Mouse (Mus musculus): ENCODE results near the gene Rgl2. TPM values are rescaled to one million over a fixed set of nuclear protein-coding genes. Genes with fewer than 3 reads are reported as not detected.

The Rgl2 gene
- polyA plus RNA-seq, 1 experiment, result 16.4 TPM

DNA sequence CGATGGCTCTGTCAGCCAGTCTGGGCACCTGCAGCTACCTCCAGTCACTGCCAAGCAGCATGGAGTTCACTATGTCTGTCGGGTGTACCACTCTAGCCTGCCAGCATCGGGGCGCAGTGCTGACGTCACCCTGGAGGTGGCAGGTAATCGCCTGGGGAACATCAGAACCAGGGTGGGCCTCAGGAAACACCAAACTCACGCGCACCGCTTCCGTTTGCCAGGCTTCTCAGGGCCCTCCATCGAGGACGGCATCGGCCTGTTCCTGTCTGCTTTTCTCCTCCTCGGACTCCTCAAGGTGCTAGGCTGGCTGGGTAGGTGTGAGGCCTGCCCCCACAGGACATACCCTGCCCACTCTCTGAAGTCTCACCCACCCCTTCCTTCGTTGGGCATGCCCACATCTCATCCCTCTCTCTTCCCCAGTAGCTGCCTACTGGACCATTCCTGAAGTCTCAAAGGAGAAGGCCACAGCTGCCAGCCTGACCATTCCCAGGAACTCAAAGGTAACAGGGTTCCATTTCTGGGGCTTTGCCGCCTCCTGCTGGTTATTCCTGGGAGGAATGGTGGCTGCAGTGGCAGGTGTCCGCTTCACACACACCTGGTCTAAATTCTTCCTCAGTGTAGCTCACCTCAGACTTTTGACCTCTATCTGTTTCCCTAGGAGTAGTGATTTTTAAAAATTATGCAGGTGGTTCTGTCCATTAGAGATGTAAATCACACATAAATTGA is 3.0 kb upstream of the Rgl2 start:
- H3K4me3 ChIP-seq (ENCODE audit: insufficient read depth, low read depth, low read length), result no peak overlapping the region
- H3K27ac ChIP-seq (replicated peaks; ENCODE audit: low read depth, low read length), result no peak overlapping the region
- H3K4me1 ChIP-seq (ENCODE audit: control insufficient read depth, insufficient read depth, insufficient read length, low read length), result no peaks in the 10 kb centered on the region; the same call in 1 of the 2 replicates

GRCm38 (mm10) chr17:33928251-33928947 is 944 bp upstream of the Rgl2 start:
- H3K27ac ChIP-seq (replicated peaks; ENCODE audit: low read depth, low read length), result no peak overlapping the region
- peaks cover 3% of the 10 kb centered on the region; the same call in 1 of the 2 replicates for H3K4me1 ChIP-seq (ENCODE audit: control insufficient read depth, insufficient read depth, insufficient read length, low read length)
- H3K4me3 ChIP-seq (ENCODE audit: insufficient read depth, low read depth, low read length), result peak overlapping the region; percentile 90

- H3K27ac ChIP-seq (replicated peaks; ENCODE audit: low read depth, low read length), result peak overlapping the region; percentile 89
- peaks cover 3% of the 10 kb centered on the region; the same call in 1 of the 2 replicates for H3K4me1 ChIP-seq (ENCODE audit: control insufficient read depth, insufficient read depth, insufficient read length, low read length)
- H3K4me3 ChIP-seq (ENCODE audit: insufficient read depth, low read depth, low read length), result peak overlapping the region; percentile 90
These were observed 1.2 kb downstream of the Rgl2 start for GRCm38 (mm10) chr17:33930280-33931158.

DNA sequence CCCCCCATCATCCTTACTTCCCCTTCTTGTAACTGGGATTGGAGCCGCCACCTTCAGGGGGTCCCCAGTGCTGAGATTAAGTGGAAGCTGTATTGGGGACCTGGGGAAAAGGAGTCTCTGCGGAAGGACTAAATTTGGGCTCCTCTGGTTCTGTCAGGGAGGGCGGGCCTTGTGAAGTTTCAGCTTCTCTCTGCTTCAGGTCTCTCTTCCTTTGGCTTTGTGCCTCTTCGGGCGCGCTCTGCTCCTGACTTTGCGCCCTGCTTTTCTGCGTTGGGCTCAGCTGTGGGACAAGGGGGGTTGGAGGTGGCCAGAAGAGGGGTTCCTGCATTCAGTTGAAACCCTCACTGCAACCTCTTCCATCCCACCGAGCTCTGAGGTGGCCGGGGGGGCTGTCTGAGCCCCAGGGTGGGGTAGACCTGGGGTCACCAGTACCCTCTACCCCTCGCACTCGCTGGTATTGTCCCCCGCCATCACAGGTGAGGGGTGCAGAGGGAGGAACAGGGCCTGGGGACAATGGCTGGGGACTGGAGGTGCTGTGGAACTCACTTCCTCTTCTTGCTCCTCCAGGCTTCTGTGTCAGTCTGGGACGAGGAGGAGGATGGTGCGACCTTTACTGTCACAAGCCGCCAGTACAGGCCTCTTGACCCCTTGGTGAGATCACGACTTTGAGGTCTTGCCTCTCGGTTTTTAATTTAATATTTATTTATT is 2.0 kb downstream of the Rgl2 start:
- Histone ChIP-seq H3K27ac (replicated peaks; ENCODE audit: low read depth, low read length) (peak overlapping the region; percentile 36), H3K4me3 (ENCODE audit: insufficient read depth, low read depth, low read length) (peak overlapping the region; percentile 90), H3K4me1 (ENCODE audit: control insufficient read depth, insufficient read depth, insufficient read length, low read length) (peaks cover 3% of the 10 kb centered on the region; the same call in 1 of the 2 replicates)

GRCm38 (mm10) chr17:33931947-33932346 is 2.6 kb downstream of the Rgl2 start:
- H3K4me3 ChIP-seq (ENCODE audit: insufficient read depth, low read depth, low read length), result 0 out of 2 replicates have a peak overlapping the region, but pooled peaks have one; percentile 3
- H3K27ac ChIP-seq (replicated peaks; ENCODE audit: low read depth, low read length), result peak overlapping the region; percentile 62; the same call in 1 of the 2 replicates
- peaks cover 3% of the 10 kb centered on the region; the same call in 1 of the 2 replicates for H3K4me1 ChIP-seq (ENCODE audit: control insufficient read depth, insufficient read depth, insufficient read length, low read length)

DNA sequence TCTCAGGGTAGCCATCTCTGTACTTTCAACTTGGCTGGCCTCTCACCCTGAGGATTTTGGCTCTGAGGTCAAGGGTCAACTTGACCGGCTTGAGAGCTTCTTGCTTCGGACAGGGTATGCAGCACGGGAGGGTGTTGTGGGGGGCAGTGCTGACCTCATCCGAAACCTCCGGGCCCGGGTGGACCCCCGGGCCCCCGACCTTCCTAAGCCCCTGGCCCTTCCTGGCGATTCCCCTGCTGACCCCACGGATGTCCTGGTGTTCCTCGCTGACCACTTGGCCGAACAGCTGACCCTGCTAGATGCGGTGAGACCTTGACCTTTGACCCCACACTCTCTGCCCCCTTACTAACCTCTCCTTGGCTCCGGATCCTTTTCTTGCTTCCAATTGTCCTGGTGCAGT is 3.1 kb downstream of the Rgl2 start:
- H3K27ac ChIP-seq (replicated peaks; ENCODE audit: low read depth, low read length), result peak overlapping the region; percentile 62
- H3K4me3 ChIP-seq (ENCODE audit: insufficient read depth, low read depth, low read length), result 0 out of 2 replicates have a peak overlapping the region, but pooled peaks have one; percentile 11
- H3K4me1 ChIP-seq (ENCODE audit: control insufficient read depth, insufficient read depth, insufficient read length, low read length), result peaks cover 3% of the 10 kb centered on the region; the same call in 1 of the 2 replicates

- Histone ChIP-seq H3K27ac (replicated peaks; ENCODE audit: low read depth, low read length) (peak overlapping the region; percentile 62), H3K4me3 (ENCODE audit: insufficient read depth, low read depth, low read length) (peak overlapping the region; percentile 31), H3K4me1 (ENCODE audit: control insufficient read depth, insufficient read depth, insufficient read length, low read length) (peaks cover 3% of the 10 kb centered on the region; the same call in 1 of the 2 replicates)
These were observed 3.6 kb downstream of the Rgl2 start for GRCm38 (mm10) chr17:33932970-33933369.

DNA sequence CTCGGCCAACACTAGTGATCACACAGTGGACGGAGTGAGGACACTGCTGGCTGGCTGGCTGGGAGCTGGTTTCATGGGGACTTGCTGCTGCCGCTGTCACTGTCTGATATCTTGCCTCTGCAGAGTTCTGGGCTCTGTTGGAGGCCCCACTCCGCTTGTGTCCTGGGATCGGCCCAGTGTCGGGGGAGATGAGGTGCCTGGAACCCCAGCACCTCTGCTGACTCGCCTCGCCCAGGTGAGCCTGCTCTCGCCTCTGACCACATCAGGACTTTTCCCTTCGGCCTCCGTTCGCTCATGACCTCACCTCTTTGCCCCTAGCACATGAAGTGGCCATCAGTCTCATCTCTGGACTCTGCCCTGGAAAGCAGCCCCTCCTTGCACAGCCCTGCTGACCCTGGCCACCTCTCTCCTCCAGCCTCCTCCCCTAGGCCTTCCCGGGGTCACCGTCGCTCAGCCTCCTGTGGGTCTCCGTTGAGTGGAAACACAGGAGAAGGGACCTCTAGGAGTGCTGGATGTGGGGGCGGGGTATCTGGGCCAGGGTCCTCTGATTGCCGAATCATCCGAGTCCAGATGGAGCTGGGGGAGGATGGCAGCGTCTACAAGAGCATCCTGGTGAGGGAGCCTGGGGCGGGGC is 6.2 kb downstream of the Rgl2 start:
- H3K4me1 ChIP-seq (ENCODE audit: control insufficient read depth, insufficient read depth, insufficient read length, low read length), result peaks cover 8% of the 10 kb centered on the region; the same call in 1 of the 2 replicates
- H3K4me3 ChIP-seq (ENCODE audit: insufficient read depth, low read depth, low read length), result no peak overlapping the region
- H3K27ac ChIP-seq (replicated peaks; ENCODE audit: low read depth, low read length), result no peak overlapping the region

GRCm38 (mm10) chr17:33936993-33937392 is 7.7 kb downstream of the Rgl2 start:
- Histone ChIP-seq H3K4me1 (ENCODE audit: control insufficient read depth, insufficient read depth, insufficient read length, low read length) (peaks cover 11% of the 10 kb centered on the region), H3K4me3 (ENCODE audit: insufficient read depth, low read depth, low read length) (no peak overlapping the region), H3K27ac (replicated peaks; ENCODE audit: low read depth, low read length) (no peak overlapping the region)

DNA sequence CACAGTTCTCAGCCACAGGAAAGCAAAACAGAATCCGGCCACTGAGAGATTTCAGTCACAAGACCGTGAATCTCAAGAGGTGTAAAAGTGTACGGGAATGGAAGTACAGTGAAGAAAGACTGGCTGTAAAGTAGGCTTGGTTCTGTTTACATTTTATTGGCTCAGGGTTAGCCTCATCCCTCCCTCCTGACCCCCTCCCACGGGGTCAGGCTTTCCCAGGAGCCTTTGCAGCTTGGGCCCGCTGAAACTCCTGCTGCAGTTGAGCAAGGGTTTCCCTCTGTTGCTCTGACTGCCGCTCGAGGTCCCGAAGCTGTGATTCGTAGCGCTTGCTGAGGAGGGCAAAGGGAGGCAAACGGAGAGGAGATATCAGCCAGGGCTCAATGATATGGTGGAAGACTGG is 9.4 kb downstream of the Rgl2 start:
- Histone ChIP-seq H3K4me1 (ENCODE audit: control insufficient read depth, insufficient read depth, insufficient read length, low read length) (peaks cover 7% of the 10 kb centered on the region), H3K27ac (replicated peaks; ENCODE audit: low read depth, low read length) (no peak overlapping the region), H3K4me3 (ENCODE audit: insufficient read depth, low read depth, low read length) (peak overlapping the region; percentile 97; the same call in 1 of the 2 replicates)

DNA sequence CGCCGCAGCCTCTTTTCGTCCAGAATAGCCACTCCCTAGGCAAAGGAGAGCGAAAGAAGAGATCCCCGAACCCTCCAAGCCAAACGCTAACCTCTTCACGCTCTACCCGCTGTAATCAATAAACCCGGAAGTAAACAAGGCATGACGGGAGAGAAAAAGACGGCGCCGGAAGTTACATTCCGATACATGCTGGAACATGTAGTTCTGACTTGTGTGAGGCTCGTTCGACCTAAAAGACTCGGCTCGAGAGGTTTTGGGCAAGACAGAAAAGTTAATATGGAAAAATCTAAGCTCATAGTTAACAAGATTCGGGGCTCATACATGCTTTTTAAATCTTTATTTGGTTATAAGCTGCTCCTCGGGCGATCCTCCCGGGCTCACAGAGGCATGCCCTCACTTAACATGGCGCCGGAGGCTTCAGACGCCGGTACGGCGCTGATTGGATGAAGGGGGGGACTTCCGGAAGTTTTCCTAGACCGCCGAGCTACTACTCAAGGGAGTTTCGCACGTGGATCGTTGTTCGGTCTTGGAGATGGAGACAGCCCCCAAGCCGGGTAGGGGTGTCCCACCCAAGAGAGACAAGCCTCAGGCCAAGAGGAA is 11.0 kb downstream of the Rgl2 start, which contains the start of the genes Pfdn6 and Wdr46:
Pfdn6 (minus strand) TSS at position 138 of the 600 bp plus-strand sequence.
Wdr46 (plus strand) TSS at position 455 of the 600 bp plus-strand sequence.
- H3K4me1 ChIP-seq (ENCODE audit: control insufficient read depth, insufficient read depth, insufficient read length, low read length), result peaks cover 7% of the 10 kb centered on the region
- H3K4me3 ChIP-seq (ENCODE audit: insufficient read depth, low read depth, low read length), result peak within 1 kb of the TSS; percentile 97
- H3K27ac ChIP-seq (replicated peaks; ENCODE audit: low read depth, low read length), result peak within 1 kb of the TSS; percentile 96

DNA sequence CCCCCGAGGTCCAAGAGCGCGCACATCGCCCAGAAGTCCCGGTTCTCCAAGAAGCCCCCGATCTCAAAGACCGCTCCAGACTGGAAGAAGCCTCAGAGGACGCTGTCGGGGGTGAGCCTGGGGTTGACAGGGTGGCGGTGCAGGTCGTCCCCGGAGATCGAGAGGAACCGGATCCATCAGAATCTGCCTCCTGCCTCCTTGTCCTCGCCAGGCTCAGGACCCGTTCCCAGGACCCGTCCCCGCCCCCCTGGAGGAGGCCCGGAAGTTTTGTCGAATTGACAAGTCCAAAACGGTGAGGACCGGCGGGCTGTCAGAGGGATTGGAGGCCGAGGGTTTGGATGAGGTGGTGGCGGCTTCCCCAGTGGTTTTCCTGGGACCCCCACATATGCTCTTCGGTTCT is 11.6 kb downstream of the Rgl2 start:
- Histone ChIP-seq H3K4me1 (ENCODE audit: control insufficient read depth, insufficient read depth, insufficient read length, low read length) (peaks cover 7% of the 10 kb centered on the region), H3K4me3 (ENCODE audit: insufficient read depth, low read depth, low read length) (peak overlapping the region; percentile 97), H3K27ac (replicated peaks; ENCODE audit: low read depth, low read length) (no peak overlapping the region)

GRCm38 (mm10) chr17:33941381-33941780 is 12.0 kb downstream of the Rgl2 start:
- H3K27ac ChIP-seq (replicated peaks; ENCODE audit: low read depth, low read length), result no peak overlapping the region

More at GRCm38 (mm10) chr17:33941381-33941780, 12.0 kb downstream of the Rgl2 start:
- peaks cover 7% of the 10 kb centered on the region for H3K4me1 ChIP-seq (ENCODE audit: control insufficient read depth, insufficient read depth, insufficient read length, low read length)
- peak overlapping the region; percentile 97 for H3K4me3 ChIP-seq (ENCODE audit: insufficient read depth, low read depth, low read length)

Data from brown adipose tissue, adult 24 weeks (tissue).